Mouse (Mus musculus) right cerebral cortex, postnatal 4 days (tissue): ENCODE data around the gene Mrpl42.
"Not testable (repeated sequence)": the region's sequence is repeated elsewhere in the genome, so short reads cannot be mapped to it uniquely, and the experiment has no call there.

ENCODE experiments used
- DNase-seq: peaks from one replicate; pipeline ENCODE4 v3.0.0-alpha.2; 2022

Gene Mrpl42

DNA sequence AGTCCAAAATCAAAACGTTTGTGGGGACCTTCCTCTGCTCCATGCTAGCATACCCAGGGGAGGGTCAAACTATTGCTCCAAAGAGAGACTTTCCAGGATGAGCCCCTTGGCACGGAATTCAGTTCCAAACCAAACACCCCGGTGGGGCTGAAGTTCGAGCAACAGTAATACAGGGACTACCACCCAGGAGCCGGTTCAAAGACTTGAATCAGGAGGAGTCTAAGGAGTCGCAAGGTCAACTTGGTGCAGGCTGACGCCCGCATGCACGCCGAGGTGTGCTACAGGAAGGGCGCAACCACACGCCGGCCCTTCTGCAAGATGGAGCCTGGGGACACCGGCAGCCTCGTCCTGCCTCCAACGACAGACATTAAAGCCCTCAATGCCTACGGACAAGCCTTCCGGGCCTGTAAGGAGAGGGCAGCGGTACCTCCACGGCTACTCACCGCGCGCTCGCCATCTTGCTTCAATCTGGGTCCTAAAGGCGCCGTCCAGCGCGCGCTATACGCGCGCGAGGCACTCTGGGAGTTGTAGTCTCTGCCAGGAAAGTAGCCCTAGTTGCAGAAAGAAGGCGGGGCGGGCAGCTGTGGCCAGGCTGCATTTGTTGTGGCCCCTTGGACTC lies at the start of gene Mrpl42:
Gene Mrpl42 (minus strand): TSS at position 478 of the 619 bp plus-strand sequence.
- DNase-seq = peak; percentile 84

DNA sequence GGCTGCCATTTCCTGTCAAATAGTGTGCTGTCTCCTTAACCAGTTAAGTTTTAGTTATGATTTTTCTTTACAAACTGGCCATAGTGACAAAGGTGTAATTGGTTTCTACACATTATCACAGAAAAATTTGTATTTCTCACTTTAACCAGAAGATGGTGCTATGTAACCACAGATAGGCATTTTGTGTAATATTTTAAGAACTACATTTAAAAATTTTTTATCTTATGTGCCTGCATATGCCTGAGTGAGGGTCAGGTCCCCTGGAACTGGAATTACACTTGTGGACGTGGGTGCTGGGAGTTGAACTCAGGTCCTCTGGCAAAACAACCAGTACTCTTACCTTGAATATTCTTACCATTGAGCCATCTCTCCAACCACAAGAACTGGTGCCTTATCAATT lies 48.8 kb upstream of the Mrpl42 start:
- DNase-seq = no peak

DNA sequence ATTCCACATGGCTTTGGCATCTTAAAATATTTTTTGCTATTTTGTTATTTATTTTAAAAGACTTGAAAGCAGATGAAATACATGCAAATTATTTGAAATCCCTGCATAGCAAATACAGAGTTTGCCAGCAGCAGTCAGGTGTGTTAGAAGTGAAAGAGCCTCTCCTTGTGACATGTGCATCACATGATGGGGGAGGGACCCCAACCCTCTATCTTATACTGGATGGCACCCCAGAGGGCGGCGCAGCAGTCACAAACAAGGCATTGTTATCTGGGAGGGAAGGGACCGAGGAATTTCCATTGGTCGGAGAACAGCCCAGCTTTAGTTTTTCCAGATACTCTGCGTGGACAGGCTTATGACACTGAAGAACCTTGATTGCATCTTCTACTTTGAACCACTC lies 47.3 kb upstream of the Mrpl42 start:
- DNase-seq = not testable (repeated sequence)

DNA sequence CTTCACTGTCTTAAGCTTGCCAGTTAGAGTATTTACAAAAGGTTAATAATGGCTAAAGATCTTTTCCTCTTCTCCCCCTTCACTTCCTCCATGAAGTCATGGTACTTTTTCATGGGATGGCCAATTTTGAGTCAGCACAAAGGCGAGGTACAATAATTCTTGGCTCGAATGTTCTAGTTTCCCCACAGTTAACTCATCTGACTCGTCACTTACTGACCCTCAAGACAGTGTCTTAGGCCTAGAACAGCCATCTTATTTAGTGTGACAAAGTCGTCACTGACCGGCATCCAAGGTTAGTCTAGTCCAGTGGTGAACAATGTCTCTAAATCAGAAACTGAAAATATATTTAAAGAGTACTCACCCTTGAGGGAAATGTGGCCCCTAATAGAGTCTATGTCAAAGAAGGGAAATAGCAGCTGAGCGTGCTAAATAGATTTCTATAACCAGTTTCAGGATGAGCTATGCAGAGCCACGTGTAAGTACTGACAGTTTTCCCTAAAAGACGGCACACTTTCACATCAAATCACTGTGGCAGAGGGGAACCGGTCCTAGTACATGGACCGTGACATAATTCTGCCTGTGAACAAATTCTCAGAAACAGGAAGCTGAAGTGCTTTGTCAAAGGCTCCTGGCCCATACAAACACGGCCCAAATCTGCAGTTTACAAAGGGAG lies 46.5 kb upstream of the Mrpl42 start:
- DNase-seq = no peak

DNA sequence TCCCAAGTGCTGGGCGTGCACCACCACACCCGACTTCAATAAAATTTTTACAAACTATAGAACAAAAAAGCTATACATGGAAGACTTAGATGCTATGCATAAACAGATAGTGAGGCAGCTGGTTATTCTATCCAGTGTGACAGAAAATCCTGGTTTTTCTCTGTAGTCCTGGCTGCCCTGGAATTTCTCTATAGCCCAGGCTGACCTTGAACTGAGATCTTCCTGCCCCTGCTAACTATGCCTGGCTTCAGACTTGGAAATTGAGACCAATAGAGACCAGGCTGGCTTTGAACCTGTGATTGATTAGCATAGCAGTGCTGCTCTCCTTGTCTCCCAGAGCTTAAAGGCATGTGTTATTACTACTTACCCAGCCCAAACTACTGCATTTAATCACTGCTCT lies 44.4 kb upstream of the Mrpl42 start:
- DNase-seq = no peak

DNA sequence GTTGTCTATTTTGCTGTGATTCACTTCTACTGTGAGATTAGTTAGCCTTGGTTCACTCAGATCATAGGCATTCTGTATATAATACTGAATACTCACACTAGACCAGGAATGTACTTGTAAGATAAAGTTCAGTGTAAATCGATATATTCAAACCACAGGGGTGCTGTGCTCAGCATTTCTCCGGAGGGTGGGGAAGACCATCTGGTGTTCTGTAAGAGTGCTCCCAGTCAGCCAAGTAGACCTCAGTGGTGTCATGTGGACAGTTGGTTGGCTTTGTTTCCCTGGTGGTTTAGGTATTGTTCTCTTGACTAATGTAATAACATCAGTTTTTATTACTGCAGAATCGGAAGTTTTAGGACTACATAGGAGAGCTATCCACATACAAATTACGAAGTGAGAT lies 43.3 kb upstream of the Mrpl42 start:
- DNase-seq = no peak

DNA sequence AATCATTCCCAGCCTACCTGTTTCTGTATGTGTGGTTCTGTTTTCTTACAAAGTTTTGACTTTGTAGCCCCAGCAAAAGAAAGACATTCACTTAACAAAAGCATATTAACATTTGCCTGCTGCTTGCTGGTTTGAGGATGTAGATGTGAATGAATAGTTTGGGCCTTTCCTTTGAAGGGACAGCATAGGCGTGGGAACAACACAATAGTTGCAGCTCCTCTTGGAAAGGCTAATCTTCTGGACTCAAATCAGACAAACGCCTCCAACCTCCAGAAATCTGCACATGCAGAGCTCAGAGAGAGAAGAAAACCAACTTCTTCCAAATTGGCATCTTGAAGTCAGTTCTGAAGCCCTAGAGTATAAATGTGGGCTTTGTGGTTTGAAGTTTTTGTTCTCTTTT lies 42.9 kb upstream of the Mrpl42 start:
- DNase-seq = no peak

DNA sequence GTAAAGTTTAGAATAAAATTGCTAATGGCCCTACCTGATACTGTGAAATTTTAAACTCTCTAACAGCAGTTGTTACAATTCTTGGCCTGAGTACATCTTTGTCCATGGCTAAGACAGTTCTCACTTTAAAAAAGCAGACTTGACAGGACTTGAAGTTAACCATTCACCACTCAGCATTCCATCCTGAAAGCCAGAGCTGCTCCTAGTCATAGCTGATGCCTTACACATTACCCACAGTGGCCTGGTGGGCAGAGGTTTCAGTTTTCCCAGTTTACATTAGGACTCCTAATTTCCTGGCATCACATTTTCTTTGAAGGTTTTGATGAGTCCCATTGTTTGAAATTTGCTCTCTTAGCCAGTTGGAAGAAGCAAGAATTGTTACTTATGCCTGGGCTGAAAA lies 42.3 kb upstream of the Mrpl42 start:
- no peak for DNase-seq

DNA sequence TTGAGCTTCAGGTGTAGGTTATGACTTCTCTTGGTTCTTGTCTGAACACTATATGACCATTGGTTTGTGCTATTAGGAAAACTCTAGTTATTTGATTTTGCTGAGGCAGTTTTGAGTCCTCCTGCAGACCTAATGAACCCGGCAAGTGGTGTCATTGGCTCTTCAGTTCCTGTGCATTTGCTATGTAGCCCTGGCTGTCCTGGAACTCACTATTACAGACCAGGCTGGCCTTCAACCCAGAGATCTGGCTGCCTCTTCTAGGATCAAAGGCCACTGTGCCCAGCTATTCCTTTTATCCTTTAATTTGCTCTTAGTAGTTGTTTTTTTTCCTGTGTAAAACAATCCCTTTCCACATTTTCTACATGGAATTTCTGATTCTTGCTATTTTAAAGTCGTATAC lies 41.6 kb upstream of the Mrpl42 start:
- DNase-seq = no peak

DNA sequence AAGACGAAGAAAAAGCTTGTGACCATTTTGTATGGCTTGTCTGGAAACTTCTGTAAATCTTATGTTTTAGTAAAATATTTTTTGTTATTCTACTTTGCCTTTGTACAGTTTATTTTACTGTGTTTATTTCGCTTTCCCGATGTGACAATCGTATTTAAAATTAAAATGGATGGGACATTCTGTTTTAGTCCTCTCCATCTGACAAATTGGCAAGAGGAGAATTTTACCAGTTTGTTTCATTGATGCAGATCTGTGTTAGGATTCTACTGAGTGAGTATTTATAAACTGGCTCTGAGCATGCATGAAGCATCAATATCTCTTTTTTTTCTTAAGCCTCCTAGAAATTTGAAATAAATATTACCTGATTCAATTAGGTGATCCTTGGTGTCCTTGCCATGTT lies 41.2 kb upstream of the Mrpl42 start:
- DNase-seq = no peak

DNA sequence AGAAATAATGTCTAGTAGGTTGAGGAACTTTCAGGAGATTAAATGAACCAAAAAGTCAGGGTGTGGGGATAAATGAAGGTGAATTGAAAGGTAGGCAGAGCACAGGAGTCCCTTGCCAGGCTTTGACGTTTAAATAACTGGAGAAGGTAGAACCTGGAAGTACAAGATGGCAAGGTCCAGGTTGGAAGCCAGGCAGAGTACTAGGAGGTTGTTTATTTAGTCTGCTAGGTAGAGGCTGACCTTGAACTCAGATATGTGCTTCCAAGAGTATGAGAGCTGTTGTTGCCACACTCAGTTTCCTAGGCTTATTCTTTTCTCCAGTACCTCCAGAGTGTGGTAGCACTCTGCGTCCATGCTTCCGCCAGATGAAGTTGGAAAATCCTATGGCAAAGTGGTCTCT lies 38.1 kb upstream of the Mrpl42 start:
- no peak for DNase-seq

DNA sequence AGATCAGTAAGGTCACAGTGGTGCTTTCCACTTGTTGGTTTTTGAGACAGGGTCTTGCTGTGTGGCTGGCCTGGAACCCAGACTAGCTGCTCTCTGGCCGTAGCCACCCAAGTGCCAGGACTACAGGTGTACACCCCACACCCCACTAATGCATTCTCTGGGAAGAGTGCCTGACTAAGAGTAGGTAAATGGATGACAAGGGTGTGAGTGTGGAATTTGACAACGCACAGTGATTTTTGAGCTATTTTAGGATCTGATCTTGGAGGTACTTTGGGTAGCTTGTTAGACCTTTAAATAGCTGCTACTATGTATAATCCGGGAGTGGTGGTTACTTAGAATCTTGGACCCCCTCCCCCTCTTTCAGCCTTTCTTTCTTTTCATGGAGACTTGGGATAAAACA lies 37.5 kb upstream of the Mrpl42 start:
- no peak for DNase-seq

DNA sequence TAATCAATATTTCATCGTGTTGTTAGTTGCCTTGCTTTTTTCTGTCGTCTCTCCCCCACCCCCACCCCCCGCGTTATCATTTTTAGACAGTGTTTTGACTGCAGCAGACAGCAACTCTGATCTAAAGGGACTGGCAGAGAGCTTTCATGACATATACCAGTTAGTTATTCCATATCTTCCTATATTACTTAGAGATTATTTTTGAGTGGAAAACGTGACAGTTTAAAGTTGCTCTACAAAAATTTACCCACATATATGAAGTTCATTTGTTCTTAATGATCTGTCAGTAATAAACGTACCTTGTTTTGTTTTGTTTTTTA lies 34.4 kb upstream of the Mrpl42 start:
- no peak for DNase-seq

DNA sequence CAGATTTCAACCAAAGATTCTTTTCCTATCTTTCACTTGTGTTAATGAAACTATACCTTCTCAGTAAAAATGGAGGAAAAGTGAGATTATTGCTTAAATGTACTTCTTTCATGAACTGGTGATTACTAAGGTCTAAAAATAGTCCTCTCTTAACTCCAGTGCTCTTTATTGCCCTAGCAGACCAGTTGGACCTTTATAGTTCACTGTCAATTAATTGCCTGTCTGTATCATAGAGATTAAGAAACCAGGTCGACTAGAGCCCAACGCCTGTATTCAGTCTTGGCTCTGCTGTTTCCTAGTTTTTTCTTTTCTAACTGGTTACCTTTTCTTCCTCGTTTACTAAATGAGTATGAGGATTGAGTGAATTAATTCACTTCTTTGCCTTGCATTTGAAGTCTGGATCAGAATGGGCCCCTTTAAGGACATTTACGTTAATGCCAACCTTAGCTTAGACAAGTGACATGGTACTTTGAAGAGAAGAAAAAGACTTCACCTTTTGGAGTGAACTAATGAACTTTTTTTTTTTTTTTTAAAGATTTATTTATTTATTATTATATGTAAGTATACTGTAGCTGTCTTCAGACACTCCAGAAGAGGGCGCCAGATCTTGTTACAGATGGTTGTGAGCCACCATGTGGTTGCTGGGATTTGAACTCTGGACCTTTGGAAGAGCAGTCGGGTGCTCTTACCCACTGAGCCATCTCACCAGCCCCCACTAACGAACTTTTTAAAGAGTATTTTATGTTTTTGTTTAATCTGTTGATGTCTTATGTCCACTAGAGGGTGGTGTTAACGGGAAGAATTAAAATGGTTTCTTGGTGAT lies 33.9 kb upstream of the Mrpl42 start:
- no peak for DNase-seq

DNA sequence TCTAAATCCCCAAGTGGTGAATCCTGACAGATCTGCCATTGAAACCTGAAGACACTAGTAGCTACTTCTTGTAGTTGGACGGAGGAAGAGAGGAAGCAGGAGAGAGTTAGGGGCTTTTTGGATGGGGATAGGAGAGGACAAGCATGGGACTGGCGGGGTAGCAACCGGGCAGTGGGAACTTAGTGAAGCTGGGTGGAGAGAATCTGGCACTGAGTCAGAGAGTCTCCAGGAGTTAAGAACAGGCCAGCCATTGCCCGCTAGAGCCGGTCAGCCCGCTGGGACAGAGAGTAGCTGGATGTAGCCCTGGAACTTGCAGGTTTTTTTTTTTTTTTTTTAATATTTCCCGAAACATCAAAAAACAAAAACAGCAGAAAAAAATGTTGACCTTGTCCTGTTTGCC lies 31.6 kb upstream of the Mrpl42 start:
- no peak for DNase-seq

DNA sequence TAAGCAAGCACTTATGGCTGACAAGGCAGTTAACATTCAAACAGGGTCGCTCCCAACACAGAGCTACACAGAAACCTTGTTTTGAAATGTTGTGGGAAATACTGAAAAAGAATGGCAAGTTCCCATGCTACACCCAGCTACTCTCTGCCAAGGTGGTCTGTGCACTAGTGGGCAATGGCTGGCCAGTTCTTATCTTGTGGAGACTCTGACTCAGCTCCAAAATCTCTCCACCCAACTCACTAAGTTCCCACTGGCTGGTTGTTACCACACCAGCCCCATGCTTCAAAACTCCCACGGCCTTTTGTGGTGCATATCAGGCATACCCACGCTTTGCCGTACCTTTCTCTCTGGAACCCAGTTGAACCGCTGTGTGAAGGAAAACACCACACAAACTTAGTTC lies 31.2 kb upstream of the Mrpl42 start:
- DNase-seq = no peak

DNA sequence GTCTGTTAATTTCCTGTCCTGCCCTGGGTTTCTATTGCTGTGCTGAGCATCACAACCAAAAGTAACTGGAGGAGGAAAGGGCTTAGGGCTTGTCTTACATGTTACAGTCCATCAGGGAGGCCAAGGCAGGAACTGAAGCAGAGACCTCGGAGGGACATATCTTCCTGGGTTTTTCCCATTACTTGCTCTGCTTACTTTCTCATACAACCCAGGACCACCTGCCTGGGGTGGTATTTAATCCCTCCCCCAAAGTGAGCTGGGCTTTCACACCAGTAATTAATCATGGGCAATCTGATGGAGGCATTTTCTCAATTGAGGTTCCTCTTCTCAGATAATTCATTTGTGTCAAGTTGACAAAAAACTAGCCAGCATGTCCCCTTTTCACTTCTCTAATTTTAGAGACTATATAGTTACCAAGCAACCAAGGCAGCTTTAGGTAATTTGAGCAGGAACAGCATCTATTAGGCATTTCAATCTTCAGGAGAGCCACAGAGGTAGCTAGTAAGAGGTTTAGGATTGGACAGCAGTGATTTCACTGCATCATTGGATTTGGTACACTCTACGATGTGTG lies 28.9 kb upstream of the Mrpl42 start:
- no peak for DNase-seq

DNA sequence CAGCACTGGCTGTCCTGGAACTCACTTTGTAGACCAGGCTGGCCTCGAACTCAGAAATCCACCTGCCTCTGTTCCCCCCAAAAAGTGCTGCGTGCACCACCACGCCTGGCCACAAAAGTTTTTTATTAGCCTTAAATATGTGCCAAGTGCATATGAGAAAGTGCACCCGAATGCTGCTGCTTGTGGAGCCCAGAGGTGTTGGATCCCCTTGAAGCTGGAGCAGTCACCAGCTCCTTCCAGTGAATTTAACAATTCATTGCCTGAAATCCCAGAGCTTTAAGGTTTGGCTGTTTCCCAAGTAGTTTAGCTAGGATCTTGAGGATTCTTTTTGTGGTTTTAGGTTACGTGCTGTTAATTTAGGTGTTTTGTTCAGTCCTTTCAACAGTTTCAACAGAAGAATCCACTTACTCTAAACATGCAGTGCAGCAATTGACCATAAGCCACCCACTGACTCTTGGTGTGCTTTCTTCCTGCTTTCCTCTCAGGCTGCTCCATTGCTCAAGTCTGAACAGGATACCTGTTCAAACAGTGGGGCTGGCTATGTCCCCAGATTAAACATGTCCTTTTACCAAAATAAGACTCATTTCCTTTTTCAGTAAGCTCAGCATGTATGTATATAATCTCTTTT lies 24.9 kb upstream of the Mrpl42 start:
- DNase-seq = no peak

DNA sequence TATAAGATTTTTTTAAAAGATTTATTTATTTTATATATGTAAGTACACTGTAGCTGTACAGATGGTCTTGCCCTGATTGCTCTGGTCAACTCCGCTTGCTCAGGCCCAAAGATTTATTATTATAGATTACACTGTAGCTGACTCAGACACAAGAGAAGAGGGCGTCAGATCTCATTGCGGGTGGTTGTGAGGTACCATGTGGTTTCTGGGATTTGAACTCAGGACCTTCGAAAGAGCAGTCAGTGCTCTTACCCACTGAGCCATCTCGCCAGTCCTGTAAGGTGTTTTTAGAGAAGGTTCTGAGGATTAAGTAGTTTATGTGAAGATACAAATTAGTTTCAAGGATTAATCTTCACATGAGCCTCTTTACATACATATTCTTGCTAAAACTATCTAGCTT lies 24.1 kb upstream of the Mrpl42 start:
- DNase-seq = no peak

DNA sequence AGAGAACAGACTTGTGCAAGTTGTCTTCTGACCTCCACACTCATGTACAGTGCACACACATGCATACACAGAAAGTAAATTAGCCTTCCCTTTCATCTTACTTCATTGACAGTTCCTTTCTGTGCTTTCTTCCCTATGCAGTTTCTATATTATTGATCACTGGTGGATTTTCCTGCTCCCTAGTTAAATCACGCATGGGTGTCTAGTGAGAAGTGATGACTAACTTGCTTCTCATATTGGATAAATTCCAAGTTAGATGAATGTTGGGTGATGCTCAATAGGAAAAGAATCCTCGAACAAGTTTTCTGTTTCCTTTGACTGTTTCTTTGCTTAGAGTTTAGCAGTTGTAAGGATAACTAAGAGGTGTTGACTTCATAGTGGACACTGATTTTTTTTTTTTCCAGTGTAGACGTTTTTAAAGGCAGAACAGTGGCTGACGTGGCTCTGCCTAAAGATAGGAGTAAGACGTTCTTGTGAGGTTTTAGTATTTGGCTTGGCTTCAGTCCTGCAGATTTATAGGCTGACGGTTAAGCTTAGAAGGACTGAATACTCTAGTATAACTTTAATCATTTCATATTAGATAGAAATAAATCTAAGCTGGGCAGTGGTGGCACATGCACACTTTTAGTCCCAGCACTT lies 23.4 kb upstream of the Mrpl42 start:
- DNase-seq = no peak

DNA sequence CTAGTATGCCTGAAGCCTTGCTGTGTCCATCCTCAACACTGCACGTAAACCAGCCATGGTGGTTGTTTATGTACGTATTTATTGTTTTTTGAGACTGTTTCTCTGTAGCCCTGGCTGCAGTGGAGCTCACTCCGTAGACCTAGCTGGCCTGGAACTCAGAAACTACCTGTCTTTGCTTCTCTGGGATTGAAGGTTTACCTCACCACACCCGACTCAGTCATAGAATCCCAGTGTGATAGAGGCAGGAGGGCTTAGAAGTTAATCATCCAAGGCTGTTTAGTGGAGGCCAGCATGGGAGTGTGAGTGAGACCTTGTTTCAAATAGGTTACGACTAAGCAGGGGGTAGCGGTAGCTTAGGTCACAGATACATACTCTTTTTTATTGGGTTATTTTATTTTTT lies 15.9 kb upstream of the Mrpl42 start:
- no peak for DNase-seq

DNA sequence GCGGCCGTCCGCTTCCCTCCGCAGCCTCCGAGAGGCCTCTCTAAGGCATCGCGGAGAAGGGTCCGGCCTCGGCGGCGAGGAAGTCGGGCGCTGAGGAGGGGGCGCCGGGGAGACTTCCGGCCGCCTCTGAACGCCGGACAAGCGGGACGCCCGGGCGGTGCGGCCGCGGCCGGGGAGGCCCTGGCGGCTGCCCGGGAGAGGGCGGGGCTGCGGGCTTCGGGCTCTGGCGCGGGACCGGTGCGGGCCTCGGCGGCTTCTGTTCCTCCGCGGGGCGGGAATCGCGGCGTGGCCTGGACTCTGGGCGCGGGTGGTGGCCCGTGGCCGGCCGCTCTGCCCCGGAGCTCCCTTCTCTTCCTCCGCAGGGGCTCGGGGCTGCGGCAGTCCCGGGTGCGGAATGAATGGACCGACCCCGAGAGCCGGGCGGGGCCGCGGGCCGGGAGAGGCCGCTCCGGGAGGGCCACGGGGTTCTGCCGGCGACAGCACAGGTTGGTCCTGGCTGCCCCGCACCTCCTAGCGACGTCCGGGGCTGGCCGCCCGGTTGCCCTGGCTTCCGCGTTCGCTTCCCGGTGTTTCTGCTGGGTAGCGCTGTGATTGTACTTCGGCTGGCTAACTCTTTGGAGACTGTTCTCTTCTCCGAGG lies 13.7 kb upstream of the Mrpl42 start:
- no peak for DNase-seq
